Mouse (Mus musculus) E14TG2a.4 (cell line): ENCODE data around the gene Cdh24.

Source experiments
- CTCF ChIP-seq: conservative IDR thresholded peaks from 2 replicates; pipeline ENCODE4 v1.5.1; 2014; ENCODE audit warnings: low read length
- NANOG ChIP-seq: IDR thresholded peaks from 2 replicates; pipeline ENCODE4 v1.6.1; 2014; ENCODE audit warnings: borderline replicate concordance, low read length, mixed read lengths
- POU5F1 ChIP-seq: IDR thresholded peaks from 2 replicates; pipeline ENCODE4 v1.6.1; 2014; ENCODE audit warnings: low read length, borderline replicate concordance

GRCm38 (mm10) chr14:54664477-54665222 is 23.5 kb upstream of the Cdh24 start:
- TF ChIP-seq CTCF = no peak
- no peak for TF ChIP-seq POU5F1
- no peak for TF ChIP-seq NANOG
